Mouse (Mus musculus) E14TG2a.4 (cell line): ENCODE data around the gene Rab11fip3.

ENCODE experiments used
- CTCF ChIP-seq: conservative IDR thresholded peaks from 2 replicates; pipeline ENCODE4 v1.5.1; 2014; ENCODE audit warnings: low read length
- NANOG ChIP-seq: IDR thresholded peaks from 2 replicates; pipeline ENCODE4 v1.6.1; 2014; ENCODE audit warnings: borderline replicate concordance, low read length, mixed read lengths

GRCm38 (mm10) chr17:25970954-25971707 lies 98.2 kb downstream of the Rab11fip3 start:
- TF ChIP-seq CTCF: no peak
- no peak for TF ChIP-seq NANOG
